Mouse (Mus musculus): Measurements from ENCODE around the gene Rnf17. TPM values are rescaled to one million over a fixed set of nuclear protein-coding genes. Genes with fewer than 3 reads are reported as not detected.

Rnf17 gene
- polyA plus RNA-seq (2014; fragmentation: Nextera tagmentation; extraction: Ambion mirVana) = 3.6 and 3.7 TPM in 2 replicates

DNA sequence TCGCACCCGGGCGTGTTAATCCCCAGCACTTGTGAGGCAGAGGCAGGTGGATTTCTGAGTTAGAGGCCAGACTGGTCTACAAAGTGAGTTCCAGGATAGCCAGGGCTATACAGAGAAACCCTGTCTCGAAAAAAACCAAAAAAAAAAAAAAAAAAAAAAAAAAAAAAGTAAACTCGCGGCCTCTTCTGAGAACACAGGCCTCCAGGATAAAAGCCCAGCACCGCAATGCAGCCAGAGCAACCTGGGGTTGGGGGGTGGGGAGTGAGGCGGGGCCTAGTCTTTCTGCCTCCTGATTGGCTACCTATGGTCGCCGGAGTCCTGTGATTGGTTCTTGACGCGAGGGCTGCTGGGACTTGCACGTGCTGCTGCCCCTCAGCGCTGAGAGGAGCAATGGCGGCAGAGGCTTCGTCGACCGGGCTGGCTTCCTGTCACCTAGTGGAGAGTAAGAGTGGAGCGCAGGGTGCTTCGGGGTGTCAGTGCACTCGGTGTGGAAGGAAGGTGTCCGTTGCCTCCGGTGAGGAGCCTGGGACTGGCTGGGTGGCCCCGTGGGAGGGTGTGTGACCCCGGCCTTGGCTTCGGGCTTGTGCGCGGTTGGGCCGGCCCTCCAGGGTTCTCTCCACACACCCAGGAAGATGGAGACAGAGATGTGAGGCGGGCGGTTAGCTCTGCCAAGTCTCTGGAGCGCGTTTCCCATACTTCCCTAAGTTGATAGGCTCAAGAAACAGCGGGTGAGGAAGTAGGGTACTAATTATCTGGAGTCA is at the start of gene Rnf17:
Gene Rnf17, plus strand, starts transcription at position 271 of the 761 bp plus-strand sequence.
- Histone ChIP-seq H3K4me3 (ENCODE audit: control insufficient read depth in 1 of 2, insufficient read depth in 1 of 2, low read depth in 1 of 2, low read length in 2 of 2) (peak within 1 kb of the TSS; percentile 20 to 45), H3K9me3 (ENCODE audit: control insufficient read depth, low read length) (no peaks in the 10 kb centered on the region), H3K27ac (replicated peaks in 1 of 2; ENCODE audit: control insufficient read depth in 1 of 2, insufficient read depth in 1 of 2, low read depth in 2 of 2, low read length in 2 of 2) (no peak within 1 kb of the TSS), H3K4me2 (ENCODE audit: low read length) (peak within 1 kb of the TSS; percentile 46; the same call in 1 of the 2 replicates), H3K4me1 (ENCODE audit: control insufficient read depth in 2 of 2, insufficient read depth in 2 of 2, low read length in 2 of 2) (no peaks in the 10 kb centered on the region), H3K9ac (ENCODE audit: low read length) (no peak within 1 kb of the TSS), H3K27me3 (ENCODE audit: control insufficient read depth, insufficient read depth, low read length) (no peaks in the 10 kb centered on the region), H3K36me3 (ENCODE audit: control insufficient read depth, insufficient read depth, low read length) (no peaks in the 10 kb centered on the region)
- WGBS = 59% methylated on average over 33 of the region's 34 CpGs
- ATAC-seq (ENCODE audit: insufficient number of reproducible peaks, insufficient read depth, low FRiP score, low read depth) = no peak

DNA sequence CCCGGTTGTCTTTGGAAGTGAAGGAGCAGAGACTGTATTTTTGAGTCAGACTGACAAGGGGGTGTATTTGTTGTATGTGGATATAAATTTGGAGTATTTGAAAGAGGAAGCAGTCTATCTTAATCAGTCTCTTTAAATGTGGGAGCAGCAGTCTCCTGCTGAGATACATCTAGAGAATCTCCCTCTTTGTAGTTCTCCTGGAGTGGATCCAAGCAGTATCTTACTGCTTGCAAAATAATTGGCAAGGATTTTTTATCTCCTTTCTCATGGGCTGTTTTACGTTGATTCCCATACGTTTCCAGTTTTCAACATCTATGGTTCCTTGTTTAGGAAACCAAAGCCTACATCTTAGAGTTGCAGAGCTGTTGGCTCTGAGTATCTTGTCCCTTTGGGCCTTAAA is 47.6 kb upstream of the Rnf17 start:
- H3K4me1 ChIP-seq (ENCODE audit: control insufficient read depth in 2 of 2, insufficient read depth in 2 of 2, low read length in 2 of 2) = peaks cover 0 to 6% of the 10 kb centered on the region in 2 experiments; a peak in 1 of 4 replicates
- H3K4me2 ChIP-seq (ENCODE audit: low read length) = no peak overlapping the region
- H3K27me3 ChIP-seq (ENCODE audit: control insufficient read depth, insufficient read depth, low read length) = no peaks in the 10 kb centered on the region; the same call in 1 of the 2 replicates
- no peaks in the 10 kb centered on the region for H3K36me3 ChIP-seq (ENCODE audit: control insufficient read depth, insufficient read depth, low read length)
- ATAC-seq (ENCODE audit: insufficient number of reproducible peaks, insufficient read depth, low FRiP score, low read depth) = no peak
- no peaks in the 10 kb centered on the region for H3K9me3 ChIP-seq (ENCODE audit: control insufficient read depth, low read length)
- H3K4me3 ChIP-seq (ENCODE audit: control insufficient read depth in 1 of 2, insufficient read depth in 1 of 2, low read depth in 1 of 2, low read length in 2 of 2) = no peak overlapping the region
- WGBS = 53% methylated on average over 3 of the region's 3 CpGs
- H3K9ac ChIP-seq (ENCODE audit: low read length) = no peak overlapping the region
- H3K27ac ChIP-seq (replicated peaks in 1 of 2; ENCODE audit: control insufficient read depth in 1 of 2, insufficient read depth in 1 of 2, low read depth in 2 of 2, low read length in 2 of 2) = no peak overlapping the region

DNA sequence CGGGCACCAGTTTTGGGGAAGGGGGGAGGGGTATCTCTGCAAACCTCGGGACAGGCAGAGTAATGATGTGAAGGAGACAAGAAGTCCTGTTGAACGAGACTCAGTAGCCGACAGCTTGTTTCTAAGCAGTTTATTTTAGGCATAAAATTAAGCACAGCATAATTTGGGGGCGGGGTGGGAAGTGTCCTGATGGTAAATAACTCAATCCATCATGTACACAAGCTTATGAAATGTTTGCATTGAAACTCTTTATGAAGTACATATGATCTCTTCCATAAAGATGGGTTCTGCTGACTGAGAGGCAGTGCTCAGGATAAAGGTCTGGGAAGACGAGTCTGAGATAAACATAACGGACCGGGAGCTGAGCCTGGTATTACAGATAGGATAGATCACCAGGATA is 47.0 kb upstream of the Rnf17 start:
- Histone ChIP-seq H3K36me3 (ENCODE audit: control insufficient read depth, insufficient read depth, low read length) (no peaks in the 10 kb centered on the region), H3K4me3 (ENCODE audit: control insufficient read depth in 1 of 2, insufficient read depth in 1 of 2, low read depth in 1 of 2, low read length in 2 of 2) (no peak overlapping the region), H3K27ac (replicated peaks in 1 of 2; ENCODE audit: control insufficient read depth in 1 of 2, insufficient read depth in 1 of 2, low read depth in 2 of 2, low read length in 2 of 2) (no peak overlapping the region), H3K4me1 (ENCODE audit: control insufficient read depth in 2 of 2, insufficient read depth in 2 of 2, low read length in 2 of 2) (peaks cover 0 to 6% of the 10 kb centered on the region in 2 experiments; a peak in 1 of 4 replicates), H3K9ac (ENCODE audit: low read length) (no peak overlapping the region), H3K9me3 (ENCODE audit: control insufficient read depth, low read length) (no peaks in the 10 kb centered on the region), H3K27me3 (ENCODE audit: control insufficient read depth, insufficient read depth, low read length) (no peaks in the 10 kb centered on the region; the same call in 1 of the 2 replicates), H3K4me2 (ENCODE audit: low read length) (no peak overlapping the region)
- ATAC-seq (ENCODE audit: insufficient number of reproducible peaks, insufficient read depth, low FRiP score, low read depth) = no peak
- whole genome bisulfite sequencing = 61% methylated on average over 8 of the region's 8 CpGs

DNA sequence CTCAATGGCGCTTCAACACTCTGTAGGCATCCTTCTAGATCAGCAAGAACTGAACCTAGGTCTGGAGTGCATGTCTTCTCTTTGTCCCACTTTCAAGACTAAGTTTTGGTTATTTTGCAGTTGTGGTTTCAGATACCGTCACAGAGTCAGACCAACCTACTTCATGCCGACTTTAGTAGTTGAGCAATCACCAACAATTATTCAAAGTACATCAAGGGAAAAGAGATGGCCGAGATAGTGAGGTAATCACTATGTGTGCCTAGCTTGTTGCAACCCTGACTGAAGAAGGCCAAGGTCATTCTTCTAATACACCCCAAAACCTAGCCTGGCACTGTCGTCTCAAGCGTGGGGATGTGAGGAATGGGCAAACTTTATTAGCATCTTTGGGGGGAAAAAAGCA is 46.2 kb upstream of the Rnf17 start:
- peaks cover 0 to 6% of the 10 kb centered on the region in 2 experiments; a peak in 1 of 4 replicates for H3K4me1 ChIP-seq (ENCODE audit: control insufficient read depth in 2 of 2, insufficient read depth in 2 of 2, low read length in 2 of 2)
- H3K9ac ChIP-seq (ENCODE audit: low read length) = no peak overlapping the region
- ATAC-seq (ENCODE audit: insufficient number of reproducible peaks, insufficient read depth, low FRiP score, low read depth) = no peak
- H3K27ac ChIP-seq (replicated peaks in 1 of 2; ENCODE audit: control insufficient read depth in 1 of 2, insufficient read depth in 1 of 2, low read depth in 2 of 2, low read length in 2 of 2) = no peak overlapping the region
- no peak overlapping the region for H3K4me2 ChIP-seq (ENCODE audit: low read length)
- 82% methylated on average over 6 of the region's 6 CpGs for WGBS
- no peaks in the 10 kb centered on the region for H3K9me3 ChIP-seq (ENCODE audit: control insufficient read depth, low read length)
- no peak overlapping the region for H3K4me3 ChIP-seq (ENCODE audit: control insufficient read depth in 1 of 2, insufficient read depth in 1 of 2, low read depth in 1 of 2, low read length in 2 of 2)
- H3K36me3 ChIP-seq (ENCODE audit: control insufficient read depth, insufficient read depth, low read length) = no peaks in the 10 kb centered on the region
- no peaks in the 10 kb centered on the region; the same call in 1 of the 2 replicates for H3K27me3 ChIP-seq (ENCODE audit: control insufficient read depth, insufficient read depth, low read length)

DNA sequence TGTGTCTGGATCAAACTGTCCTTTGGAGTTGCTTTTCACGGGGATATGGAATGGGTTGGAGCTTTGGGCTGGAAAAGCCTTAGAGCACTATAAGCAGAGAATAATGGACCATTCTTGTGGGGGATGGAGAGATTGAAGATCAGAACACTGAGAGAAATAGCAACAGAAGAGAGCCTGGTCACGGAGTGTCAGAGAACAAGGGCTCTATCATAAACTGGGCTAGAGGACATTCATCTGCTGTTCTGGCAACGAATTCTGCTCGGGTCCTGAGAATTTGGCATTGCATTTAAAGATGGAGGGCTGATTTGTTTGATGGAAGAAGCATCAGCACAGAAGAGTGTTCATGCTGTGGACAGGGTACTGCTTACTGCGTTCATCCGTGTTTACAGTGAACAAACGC is 44.0 kb upstream of the Rnf17 start:
- Histone ChIP-seq H3K27me3 (ENCODE audit: control insufficient read depth, insufficient read depth, low read length) (peaks cover 10% of the 10 kb centered on the region), H3K4me2 (ENCODE audit: low read length) (no peak overlapping the region), H3K9ac (ENCODE audit: low read length) (no peak overlapping the region), H3K9me3 (ENCODE audit: control insufficient read depth, low read length) (no peaks in the 10 kb centered on the region), H3K27ac (replicated peaks in 1 of 2; ENCODE audit: control insufficient read depth in 1 of 2, insufficient read depth in 1 of 2, low read depth in 2 of 2, low read length in 2 of 2) (no peak overlapping the region), H3K36me3 (ENCODE audit: control insufficient read depth, insufficient read depth, low read length) (no peaks in the 10 kb centered on the region), H3K4me1 (ENCODE audit: control insufficient read depth in 2 of 2, insufficient read depth in 2 of 2, low read length in 2 of 2) (no peaks in the 10 kb centered on the region), H3K4me3 (ENCODE audit: control insufficient read depth in 1 of 2, insufficient read depth in 1 of 2, low read depth in 1 of 2, low read length in 2 of 2) (no peak overlapping the region)
- ATAC-seq (ENCODE audit: insufficient number of reproducible peaks, insufficient read depth, low FRiP score, low read depth) = no peak
- WGBS = 83% methylated on average over 7 of the region's 7 CpGs

DNA sequence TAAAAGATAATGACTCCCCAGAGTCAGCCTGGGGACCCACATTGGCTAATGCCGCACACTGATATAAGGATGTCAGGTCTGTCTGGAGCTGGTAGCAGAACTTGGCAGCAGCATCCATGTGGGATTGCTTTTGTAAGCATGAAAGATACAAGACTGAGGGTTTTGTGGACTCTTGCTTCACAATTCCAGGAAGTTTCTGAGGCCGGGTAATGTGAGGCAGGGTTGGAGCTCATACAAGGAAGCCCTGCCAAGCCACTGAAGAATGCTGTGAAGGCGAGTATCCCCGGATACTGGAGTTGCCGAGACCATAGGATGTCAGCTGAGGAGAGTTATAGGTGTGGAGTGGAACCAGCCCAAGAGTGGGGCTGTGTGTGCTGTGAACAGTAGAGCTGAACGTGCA is 43.2 kb upstream of the Rnf17 start:
- no peaks in the 10 kb centered on the region for H3K36me3 ChIP-seq (ENCODE audit: control insufficient read depth, insufficient read depth, low read length)
- no peak overlapping the region for H3K9ac ChIP-seq (ENCODE audit: low read length)
- no peak overlapping the region for H3K4me2 ChIP-seq (ENCODE audit: low read length)
- no peaks in the 10 kb centered on the region for H3K4me1 ChIP-seq (ENCODE audit: control insufficient read depth in 2 of 2, insufficient read depth in 2 of 2, low read length in 2 of 2)
- ATAC-seq (ENCODE audit: insufficient number of reproducible peaks, insufficient read depth, low FRiP score, low read depth) = no peak
- 70% methylated on average over 6 of the region's 6 CpGs for WGBS
- no peak overlapping the region for H3K27ac ChIP-seq (replicated peaks in 1 of 2; ENCODE audit: control insufficient read depth in 1 of 2, insufficient read depth in 1 of 2, low read depth in 2 of 2, low read length in 2 of 2)
- H3K4me3 ChIP-seq (ENCODE audit: control insufficient read depth in 1 of 2, insufficient read depth in 1 of 2, low read depth in 1 of 2, low read length in 2 of 2) = no peak overlapping the region
- no peaks in the 10 kb centered on the region for H3K9me3 ChIP-seq (ENCODE audit: control insufficient read depth, low read length)
- H3K27me3 ChIP-seq (ENCODE audit: control insufficient read depth, insufficient read depth, low read length) = peaks cover 17% of the 10 kb centered on the region

DNA sequence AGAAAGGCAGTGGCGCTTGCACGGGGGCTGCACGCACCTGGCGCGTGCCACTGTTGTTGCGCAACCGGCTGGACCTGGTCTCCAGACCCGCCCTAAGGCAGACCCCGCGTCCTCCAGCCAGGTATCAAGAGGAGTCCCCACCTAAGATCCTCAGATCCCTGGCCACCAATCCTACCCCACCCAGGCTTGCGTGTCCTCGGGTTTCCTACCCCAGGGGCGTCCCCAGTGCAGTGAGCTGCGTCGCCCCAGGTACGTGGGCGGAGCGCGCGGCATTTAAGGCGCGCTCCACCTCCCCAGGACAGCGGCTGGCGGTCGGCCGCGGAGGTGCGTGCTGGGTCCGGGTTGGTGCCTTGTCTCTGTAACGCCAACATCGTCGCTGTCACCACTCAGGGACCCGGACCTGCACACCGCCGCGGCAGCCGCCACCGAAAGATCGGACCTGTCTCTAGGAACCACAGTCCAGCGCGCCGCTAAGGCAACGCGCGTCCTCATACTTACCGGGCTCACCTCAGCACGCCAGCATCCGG is 37.6 kb upstream of the Rnf17 start, which contains the start of gene Atp12a:
Gene Atp12a, plus strand, starts transcription at position 358 of the 527 bp plus-strand sequence.
- H3K9ac ChIP-seq (ENCODE audit: low read length) = no peak within 1 kb of the TSS
- no peak for ATAC-seq (ENCODE audit: insufficient number of reproducible peaks, insufficient read depth, low FRiP score, low read depth)
- H3K27me3 ChIP-seq (ENCODE audit: control insufficient read depth, insufficient read depth, low read length) = peaks cover 58% of the 10 kb centered on the region

More for the DNA sequence above, 37.6 kb upstream of the Rnf17 start, which contains the start of gene Atp12a:
- Histone ChIP-seq H3K27ac (replicated peaks in 1 of 2; ENCODE audit: control insufficient read depth in 1 of 2, insufficient read depth in 1 of 2, low read depth in 2 of 2, low read length in 2 of 2) (no peak within 1 kb of the TSS), H3K9me3 (ENCODE audit: control insufficient read depth, low read length) (no peaks in the 10 kb centered on the region), H3K4me2 (ENCODE audit: low read length) (peak within 1 kb of the TSS; percentile 65), H3K36me3 (ENCODE audit: control insufficient read depth, insufficient read depth, low read length) (no peaks in the 10 kb centered on the region), H3K4me1 (ENCODE audit: control insufficient read depth in 2 of 2, insufficient read depth in 2 of 2, low read length in 2 of 2) (peaks cover 0 to 9% of the 10 kb centered on the region in 2 experiments; a peak in 3 of 4 replicates), H3K4me3 (ENCODE audit: control insufficient read depth in 1 of 2, insufficient read depth in 1 of 2, low read depth in 1 of 2, low read length in 2 of 2) (peak within 1 kb of the TSS; percentile 39 to 40)
- WGBS = 1% methylated on average over 48 of the region's 48 CpGs
